Mouse (Mus musculus): Measurements from ENCODE around the gene D10Wsu102e. TPM values are rescaled to one million over a fixed set of nuclear protein-coding genes. Genes with fewer than 3 reads are reported as not detected.

The D10Wsu102e gene
- total and polyA plus RNA-seq, 3 experiments = 0.67 to 5.5 (median 2.3) TPM

GRCm38 (mm10) chr10:83353680-83354332, 6.2 kb upstream of the D10Wsu102e start:
- H3K9me3 ChIP-seq (replicated peaks) = no peaks in the 10 kb centered on the region
- ATAC-seq (ENCODE audit: extremely low read depth, insufficient number of reproducible peaks, low FRiP score, poor library complexity, severe bottlenecking) = no peak
- TF ChIP-seq GATA2 (IDR thresholded peaks at IDR 0.05; ENCODE audit: borderline replicate concordance, low read depth, low read length) = no peak
- no peak for TF ChIP-seq POLR2AphosphoS5 (IDR thresholded peaks at IDR 0.05; ENCODE audit: insufficient replicate concordance, low read depth, low read length)
- no peak for TF ChIP-seq TAL1 (conservative IDR thresholded peaks at IDR 0.05; ENCODE audit: low read depth, low read length)
- no peak for TF ChIP-seq GATA1 (IDR thresholded peaks at IDR 0.05; ENCODE audit: borderline replicate concordance, low read length)
- TF ChIP-seq CTCF (IDR thresholded peaks at IDR 0.05; ENCODE audit: low read depth, low read length) = no peak
- no peak overlapping the region for H3K4me3 ChIP-seq (ENCODE audit: low read depth, low read length)
- H3K4me1 ChIP-seq (ENCODE audit: insufficient read depth, low read depth, low read length) = peaks cover 9% of the 10 kb centered on the region
- DNase-seq (ENCODE audit: low spot score) = no peak
- no peaks in the 10 kb centered on the region for H3K36me3 ChIP-seq (replicated peaks)
- H3K27me3 ChIP-seq (ENCODE audit: insufficient read depth, low read length) = peaks cover 23% of the 10 kb centered on the region

DNA sequence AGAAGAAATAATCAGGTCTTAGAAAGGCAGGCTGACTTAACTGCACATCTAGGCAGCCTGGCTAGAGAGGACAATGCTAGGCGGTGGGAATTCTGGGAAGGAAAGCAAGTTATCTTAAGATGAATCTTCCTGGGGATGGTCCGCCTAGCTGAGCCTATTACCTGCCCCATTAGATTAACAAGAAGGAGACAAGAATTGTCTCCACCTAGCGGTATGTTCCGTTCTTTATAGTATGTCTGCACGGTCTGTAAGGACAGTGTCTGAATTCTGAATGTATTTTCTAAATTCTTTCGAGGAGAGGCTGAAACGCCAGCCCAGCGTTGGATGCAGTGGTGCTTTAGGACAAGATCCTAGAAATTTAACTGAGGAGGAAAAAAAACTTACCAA, 5.7 kb upstream of the D10Wsu102e start:
- ATAC-seq (ENCODE audit: extremely low read depth, insufficient number of reproducible peaks, low FRiP score, poor library complexity, severe bottlenecking) = peak; percentile 40
- Histone ChIP-seq H3K9me3 (replicated peaks) (no peaks in the 10 kb centered on the region), H3K36me3 (replicated peaks) (no peaks in the 10 kb centered on the region), H3K27me3 (ENCODE audit: insufficient read depth, low read length) (peaks cover 19% of the 10 kb centered on the region), H3K4me3 (ENCODE audit: low read depth, low read length) (no peak overlapping the region), H3K4me1 (ENCODE audit: insufficient read depth, low read depth, low read length) (peaks cover 14% of the 10 kb centered on the region)
- DNase-seq (ENCODE audit: low spot score) = no peak
- no peak for TF ChIP-seq CTCF (IDR thresholded peaks at IDR 0.05; ENCODE audit: low read depth, low read length)

DNA sequence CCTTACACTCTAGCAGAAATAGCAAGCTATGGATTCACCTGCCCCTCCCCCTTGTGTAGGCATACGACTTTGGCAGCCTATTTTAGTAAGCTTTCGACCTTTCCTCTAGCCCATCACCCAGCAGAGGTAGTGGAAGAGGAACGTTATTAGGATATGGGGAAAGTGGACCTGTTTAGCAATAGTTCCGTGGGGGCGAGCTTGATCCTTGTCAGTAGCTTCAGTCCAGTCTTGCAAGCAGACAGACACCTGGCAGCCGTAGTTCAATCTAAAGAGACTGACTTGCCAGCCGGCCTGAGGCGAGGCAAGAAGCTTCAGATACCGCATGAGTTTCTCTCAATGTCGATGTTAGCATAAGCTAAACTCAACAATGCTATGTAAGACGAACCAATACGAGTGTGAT, 3.6 kb upstream of the D10Wsu102e start:
- Histone ChIP-seq H3K4me3 (ENCODE audit: low read depth, low read length) (no peak overlapping the region), H3K4me1 (ENCODE audit: insufficient read depth, low read depth, low read length) (peaks cover 24% of the 10 kb centered on the region), H3K36me3 (replicated peaks) (no peaks in the 10 kb centered on the region), H3K27me3 (ENCODE audit: insufficient read depth, low read length) (peaks cover 7% of the 10 kb centered on the region), H3K9me3 (replicated peaks) (no peaks in the 10 kb centered on the region)
- DNase-seq (ENCODE audit: low spot score) (no peak), ATAC-seq (ENCODE audit: extremely low read depth, insufficient number of reproducible peaks, low FRiP score, poor library complexity, severe bottlenecking) (no peak)
- no peak for TF ChIP-seq GATA1 (IDR thresholded peaks at IDR 0.05; ENCODE audit: borderline replicate concordance, low read length)
- no peak for TF ChIP-seq POLR2AphosphoS5 (IDR thresholded peaks at IDR 0.05; ENCODE audit: insufficient replicate concordance, low read depth, low read length)

DNA sequence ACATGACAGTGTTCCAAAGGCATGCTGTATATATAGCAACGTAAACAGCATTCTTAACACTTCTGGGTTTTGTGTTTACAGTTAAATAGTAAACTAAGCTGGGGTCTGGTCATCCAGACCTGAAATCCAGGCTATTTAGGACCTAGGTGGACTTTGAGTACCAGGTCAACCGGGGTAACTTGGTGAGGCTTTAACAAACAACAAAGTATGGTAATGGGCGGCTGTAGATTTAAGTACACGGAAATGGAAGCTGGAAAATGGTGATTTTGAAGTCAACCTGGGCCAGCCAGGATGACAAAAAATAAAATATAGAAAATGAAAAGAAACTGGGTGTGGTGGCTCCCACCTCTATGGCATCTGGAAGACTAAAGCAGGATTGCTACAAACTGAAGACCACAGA, 570 bp upstream of the D10Wsu102e start:
- ATAC-seq (ENCODE audit: extremely low read depth, insufficient number of reproducible peaks, low FRiP score, poor library complexity, severe bottlenecking) (no peak), DNase-seq (ENCODE audit: low spot score) (no peak)
- H3K36me3 ChIP-seq (replicated peaks) = peaks cover 29% of the 10 kb centered on the region
- H3K9me3 ChIP-seq (replicated peaks) = no peaks in the 10 kb centered on the region
- H3K27me3 ChIP-seq (ENCODE audit: insufficient read depth, low read length) = 0 out of 2 replicates have a peak, but pooled peaks cover 2% of the 10 kb centered on the region
- TF ChIP-seq CTCF (IDR thresholded peaks at IDR 0.05; ENCODE audit: low read depth, low read length) (no peak), TAL1 (conservative IDR thresholded peaks at IDR 0.05; ENCODE audit: low read depth, low read length) (no peak), GATA2 (IDR thresholded peaks at IDR 0.05; ENCODE audit: borderline replicate concordance, low read depth, low read length) (no peak), GATA1 (IDR thresholded peaks at IDR 0.05; ENCODE audit: borderline replicate concordance, low read length) (no peak), POLR2AphosphoS5 (IDR thresholded peaks at IDR 0.05; ENCODE audit: insufficient replicate concordance, low read depth, low read length) (no peak)
- H3K4me3 ChIP-seq (ENCODE audit: low read depth, low read length) = peak overlapping the region; percentile 100; the same call in 1 of the 2 replicates
- peaks cover 49% of the 10 kb centered on the region for H3K4me1 ChIP-seq (ENCODE audit: insufficient read depth, low read depth, low read length)

DNA sequence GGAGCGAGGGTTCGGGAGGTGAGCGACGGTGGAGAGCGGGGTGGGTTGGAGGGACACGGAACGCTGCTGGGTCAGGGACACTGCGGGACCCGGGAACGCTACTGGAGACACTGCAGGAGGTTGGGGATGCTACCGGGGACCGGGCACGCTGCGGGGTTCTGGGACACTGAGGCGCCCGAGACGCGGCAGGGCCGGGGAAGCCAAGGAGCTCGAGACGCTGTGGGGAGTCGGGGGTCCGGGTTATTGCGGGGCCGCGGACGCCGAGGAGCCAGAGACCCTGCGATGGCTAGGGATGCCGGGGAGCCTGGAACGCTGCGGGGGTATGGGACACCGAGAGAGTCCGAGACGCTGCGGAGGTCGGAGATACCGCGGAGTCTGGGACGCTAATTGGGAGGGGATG, 335 bp downstream of the D10Wsu102e start:
- H3K27me3 ChIP-seq (ENCODE audit: insufficient read depth, low read length) = 0 out of 2 replicates have a peak, but pooled peaks cover 2% of the 10 kb centered on the region
- H3K4me1 ChIP-seq (ENCODE audit: insufficient read depth, low read depth, low read length) = peaks cover 49% of the 10 kb centered on the region
- no peaks in the 10 kb centered on the region for H3K9me3 ChIP-seq (replicated peaks)
- 0 out of 2 replicates have a peak, but pooled peaks have one; percentile 2 for ATAC-seq (ENCODE audit: extremely low read depth, insufficient number of reproducible peaks, low FRiP score, poor library complexity, severe bottlenecking)
- H3K4me3 ChIP-seq (ENCODE audit: low read depth, low read length) = peak overlapping the region; percentile 100
- peaks cover 38% of the 10 kb centered on the region for H3K36me3 ChIP-seq (replicated peaks)
- peak; percentile 28 for DNase-seq (ENCODE audit: low spot score)
- TF ChIP-seq CTCF (IDR thresholded peaks at IDR 0.05; ENCODE audit: low read depth, low read length) (no peak), TAL1 (conservative IDR thresholded peaks at IDR 0.05; ENCODE audit: low read depth, low read length) (no peak), GATA2 (IDR thresholded peaks at IDR 0.05; ENCODE audit: borderline replicate concordance, low read depth, low read length) (no peak), POLR2AphosphoS5 (IDR thresholded peaks at IDR 0.05; ENCODE audit: insufficient replicate concordance, low read depth, low read length) (no peak), GATA1 (IDR thresholded peaks at IDR 0.05; ENCODE audit: borderline replicate concordance, low read length) (no peak)

GRCm38 (mm10) chr10:83361643-83362382, 1.8 kb downstream of the D10Wsu102e start:
- H3K4me3 ChIP-seq (ENCODE audit: low read depth, low read length) = peak overlapping the region; percentile 100

More at GRCm38 (mm10) chr10:83361643-83362382, 1.8 kb downstream of the D10Wsu102e start:
- Histone ChIP-seq H3K9me3 (replicated peaks) (no peaks in the 10 kb centered on the region), H3K36me3 (replicated peaks) (peaks cover 52% of the 10 kb centered on the region), H3K4me1 (ENCODE audit: insufficient read depth, low read depth, low read length) (peaks cover 59% of the 10 kb centered on the region), H3K27me3 (ENCODE audit: insufficient read depth, low read length) (no peaks in the 10 kb centered on the region)
- ATAC-seq (ENCODE audit: extremely low read depth, insufficient number of reproducible peaks, low FRiP score, poor library complexity, severe bottlenecking) = no peak
- peak; percentile 43 for DNase-seq (ENCODE audit: low spot score)
- no peak for TF ChIP-seq GATA1 (IDR thresholded peaks at IDR 0.05; ENCODE audit: borderline replicate concordance, low read length)
- TF ChIP-seq GATA2 (IDR thresholded peaks at IDR 0.05; ENCODE audit: borderline replicate concordance, low read depth, low read length) = no peak
- no peak for TF ChIP-seq CTCF (IDR thresholded peaks at IDR 0.05; ENCODE audit: low read depth, low read length)
- no peak for TF ChIP-seq POLR2AphosphoS5 (IDR thresholded peaks at IDR 0.05; ENCODE audit: insufficient replicate concordance, low read depth, low read length)
- no peak for TF ChIP-seq TAL1 (conservative IDR thresholded peaks at IDR 0.05; ENCODE audit: low read depth, low read length)

All from G1E (cell line).